Mouse (Mus musculus): Measurements from ENCODE around the gene Mrgpra2b.
"Not testable (repeated sequence)": the region's sequence is repeated elsewhere in the genome, so short reads cannot be mapped to it uniquely, and the experiment has no call there.

- not testable (repeated sequence) for TF ChIP-seq MAZ (IDR thresholded peaks at IDR 0.05; ENCODE audit: low read depth, low read length); UBTF (IDR thresholded peaks at IDR 0.05; ENCODE audit: borderline replicate concordance, insufficient read depth, low read depth, low read length); POLR2A (IDR thresholded peaks at IDR 0.05; ENCODE audit: control insufficient read depth in 1 of 2, insufficient read depth in 1 of 2, low read depth in 1 of 2, low read length in 2 of 2, poor library complexity in 1 of 2); TAL1 (IDR thresholded peaks at IDR 0.05; ENCODE audit: low read length); USF2 (IDR thresholded peaks at IDR 0.05; ENCODE audit: borderline replicate concordance in 1 of 2, insufficient read depth in 1 of 2, low read depth in 1 of 2, low read length in 2 of 2); CTCF (IDR thresholded peaks at IDR 0.05 in 2 of 3, conservative IDR thresholded peaks at IDR 0.05 in 1 of 3; ENCODE audit: control insufficient read depth in 1 of 3, insufficient read depth in 1 of 3, low read depth in 2 of 3, low read length in 3 of 3, poor library complexity in 1 of 3, severe bottlenecking in 1 of 3); ZMIZ1 (IDR thresholded peaks at IDR 0.05; ENCODE audit: low read depth, low read length); MXI1 (IDR thresholded peaks at IDR 0.05; ENCODE audit: low read depth, low read length); SMC3 (IDR thresholded peaks at IDR 0.05; ENCODE audit: low read depth, low read length); NELFE (IDR thresholded peaks at IDR 0.05; ENCODE audit: low read depth, low read length)
Measured at GRCm38 (mm10) chr7:47436463-47436862, 92.2 kb downstream of the Mrgpra2b start.
